Mouse (Mus musculus) embryonic facial prominence, embryonic 11.5 days (tissue): ENCODE measurements at regions not wholly inside any gene's neighbourhood (a gene's known extent, or its start where the extent isn't known, plus 50 kb on each side); places are given as distances from the start of the nearest gene placed in this dataset.

Source experiments
- ATAC-seq: fragments of 200-750 bp; cut with Nextera tagmentation; replicated peaks from 2 replicates; pipeline ENCODE4 v1.8.0; 2017; ENCODE audit warnings: low read depth; ENCODE audit not compliant: insufficient number of reproducible peaks, low FRiP score, low TSS enrichment
- DNase-seq: peaks from one replicate; pipeline ENCODE4 v3.0.0-alpha.2; 2015; ENCODE audit warnings: low spot score
- H3K27ac ChIP-seq: fragments of 300-500 bp; sonication (generic); replicated peaks from 2 replicates; pipeline ENCODE4 v1.5.1; 2014; ENCODE audit warnings: mild to moderate bottlenecking, low read depth, low read length, control low read depth
- H3K27me3 ChIP-seq: fragments of 300-500 bp; sonication (generic); 2 replicates; pipeline ENCODE4 v1.6.1; 2014; ENCODE audit warnings: mild to moderate bottlenecking, low read length, moderate library complexity, mixed read lengths; ENCODE audit not compliant: control insufficient read depth, insufficient read depth
- H3K36me3 ChIP-seq: fragments of 300-500 bp; sonication (generic); replicated peaks from 2 replicates; pipeline ENCODE4 v1.6.1; 2014; ENCODE audit warnings: low read depth, mild to moderate bottlenecking, low read length, moderate library complexity, mixed read lengths; ENCODE audit not compliant: control insufficient read depth, insufficient read depth
- H3K4me1 ChIP-seq: fragments of 300-500 bp; sonication (generic); 2 replicates; pipeline ENCODE4 v1.6.1; 2014; ENCODE audit warnings: low read length, mixed read lengths; ENCODE audit not compliant: control insufficient read depth, insufficient read depth
- H3K4me2 ChIP-seq: fragments of 300-500 bp; sonication (generic); 2 replicates; pipeline ENCODE4 v1.6.1; 2014; ENCODE audit warnings: low read depth, mild to moderate bottlenecking, control low read depth, low read length, moderate library complexity
- H3K4me3 ChIP-seq: fragments of 300-500 bp; sonication (generic); 2 replicates; pipeline ENCODE4 v1.5.1; 2014; ENCODE audit warnings: low read depth, low read length, control low read depth
- H3K9ac ChIP-seq: fragments of 300-500 bp; sonication (generic); replicated peaks from 2 replicates; pipeline ENCODE4 v1.6.1; 2014; ENCODE audit warnings: mild to moderate bottlenecking, control low read depth, low read length
- H3K9me3 ChIP-seq: fragments of 300-500 bp; sonication (generic); replicated peaks from 2 replicates; pipeline ENCODE4 v1.6.1; 2016; ENCODE audit warnings: mild to moderate bottlenecking, low read length, inconsistent platforms, mixed read lengths; ENCODE audit not compliant: control insufficient read depth
- WGBS: fragments of 180-500 bp; shearing (Covaris S2); extraction: QIAGEN DNeasy Blood & Tissue Kit; methylation state at CpG from one replicate; pipeline ENCODE4 v1.1.7; 2014; 5-methylcytosine and 5-hydroxymethylcytosine counted together

DNA sequence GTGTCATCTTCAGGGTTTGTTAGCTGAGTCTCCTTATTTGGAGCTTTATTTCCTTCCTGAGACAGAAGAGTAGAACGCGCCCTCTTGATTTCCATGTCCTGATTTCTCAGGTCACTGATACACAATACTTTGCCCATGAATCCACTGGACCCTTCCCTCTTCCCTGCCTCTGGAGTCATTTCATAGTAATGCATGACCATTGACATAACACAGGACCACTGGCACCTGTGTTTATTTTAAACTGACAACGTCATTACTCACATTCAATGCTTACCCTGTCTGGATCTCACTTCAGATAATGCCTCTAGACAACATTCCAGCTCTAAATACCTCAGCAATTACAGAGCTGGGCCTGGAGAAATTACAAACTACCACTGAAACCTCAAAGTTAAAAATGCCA lies 56.8 kb upstream of the Ptgs2 start:
- no peak for ATAC-seq

GRCm38 (mm10) chr1:150041591-150041990 lies 58.2 kb upstream of the Ptgs2 start:
- H3K4me1 ChIP-seq = no peaks in the 10 kb centered on the region
- no peaks in the 10 kb centered on the region for H3K36me3 ChIP-seq
- no peak for ATAC-seq
- no peak overlapping the region for H3K4me2 ChIP-seq
- no peak overlapping the region for H3K9ac ChIP-seq
- no peak for DNase-seq
- H3K9me3 ChIP-seq = no peaks in the 10 kb centered on the region
- no peak overlapping the region for H3K27ac ChIP-seq
- H3K4me3 ChIP-seq = no peak overlapping the region
- no peaks in the 10 kb centered on the region for H3K27me3 ChIP-seq
- WGBS = 59% methylated on average over 2 of the region's 2 CpGs

More for the DNA sequence above, 56.8 kb upstream of the Ptgs2 start:
- no peaks in the 10 kb centered on the region for H3K4me1 ChIP-seq
- DNase-seq = peak; percentile 18
- no peaks in the 10 kb centered on the region for H3K27me3 ChIP-seq
- no peaks in the 10 kb centered on the region for H3K36me3 ChIP-seq
- H3K27ac ChIP-seq = no peak overlapping the region
- no peak overlapping the region for H3K4me2 ChIP-seq
- no peak overlapping the region for H3K4me3 ChIP-seq
- 69% methylated on average over 3 of the region's 3 CpGs for WGBS
- H3K9me3 ChIP-seq = no peaks in the 10 kb centered on the region
- H3K9ac ChIP-seq = no peak overlapping the region

- Histone ChIP-seq H3K4me3 (no peak overlapping the region), H3K27ac (no peak overlapping the region), H3K4me2 (no peak overlapping the region), H3K4me1 (no peaks in the 10 kb centered on the region), H3K36me3 (no peaks in the 10 kb centered on the region), H3K9me3 (no peaks in the 10 kb centered on the region), H3K9ac (no peak overlapping the region), H3K27me3 (no peaks in the 10 kb centered on the region)
- WGBS = 87% methylated on average over 1 of the region's 1 CpGs
- DNase-seq (no peak), ATAC-seq (no peak)
These were observed 66.1 kb upstream of the Ptgs2 start for GRCm38 (mm10) chr1:150033729-150034128.

DNA sequence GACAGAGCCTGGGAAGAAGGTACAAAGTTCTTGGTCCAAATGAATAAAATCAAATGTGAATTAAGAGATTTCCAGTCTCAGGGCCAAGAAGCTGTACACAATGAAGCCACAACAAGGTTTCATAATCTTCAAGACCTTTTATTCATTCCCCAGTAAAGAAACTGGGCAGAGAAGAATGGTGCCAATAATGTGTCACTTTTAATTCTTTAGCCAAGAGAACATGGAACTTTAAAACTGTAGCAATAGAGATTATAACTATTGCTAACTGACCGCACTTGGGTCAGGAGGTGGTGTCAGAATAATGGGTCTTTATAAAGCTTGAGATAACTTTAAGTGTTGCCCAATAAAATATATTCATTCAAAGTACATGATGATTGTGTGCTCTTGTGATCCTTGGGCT lies 68.1 kb upstream of the Ptgs2 start:
- Histone ChIP-seq H3K9me3 (no peaks in the 10 kb centered on the region), H3K27me3 (no peaks in the 10 kb centered on the region), H3K4me2 (no peak overlapping the region), H3K27ac (no peak overlapping the region), H3K9ac (no peak overlapping the region), H3K4me3 (no peak overlapping the region), H3K36me3 (no peaks in the 10 kb centered on the region), H3K4me1 (no peaks in the 10 kb centered on the region)
- DNase-seq = no peak
- WGBS = 86% methylated on average over 1 of the region's 1 CpGs
- no peak for ATAC-seq

DNA sequence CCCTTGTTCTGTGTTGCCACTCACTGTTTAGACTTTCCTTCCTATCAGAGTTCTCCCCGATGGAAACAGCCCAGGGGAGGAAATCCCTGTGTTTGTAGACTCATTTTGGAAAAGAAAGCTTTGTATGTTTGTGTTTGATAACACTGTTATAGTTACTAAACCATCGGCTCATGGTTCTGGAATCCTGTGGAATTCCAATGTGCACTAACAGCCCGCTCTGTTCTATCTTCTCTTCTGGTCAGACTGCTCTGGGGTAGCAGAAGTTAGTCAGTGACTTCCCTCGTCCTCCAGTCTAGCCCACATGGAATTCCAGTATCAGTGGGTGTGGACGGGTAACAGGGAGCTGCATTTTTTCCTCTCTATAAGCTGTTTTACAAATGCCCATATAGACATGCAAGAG lies 66.2 kb upstream of the Pla2g4a start:
- H3K4me2 ChIP-seq = no peak overlapping the region
- no peak overlapping the region for H3K9ac ChIP-seq
- no peaks in the 10 kb centered on the region for H3K9me3 ChIP-seq
- H3K4me1 ChIP-seq = no peaks in the 10 kb centered on the region
- H3K27ac ChIP-seq = no peak overlapping the region
- no peak overlapping the region for H3K4me3 ChIP-seq
- DNase-seq (no peak), ATAC-seq (no peak)
- no peaks in the 10 kb centered on the region for H3K27me3 ChIP-seq
- no peaks in the 10 kb centered on the region for H3K36me3 ChIP-seq
- WGBS = 79% methylated on average over 5 of the region's 5 CpGs

- DNase-seq = no peak
- Histone ChIP-seq H3K36me3 (no peaks in the 10 kb centered on the region), H3K4me3 (no peak overlapping the region), H3K9ac (no peak overlapping the region), H3K9me3 (no peaks in the 10 kb centered on the region), H3K27ac (no peak overlapping the region), H3K4me2 (no peak overlapping the region), H3K27me3 (no peaks in the 10 kb centered on the region), H3K4me1 (no peaks in the 10 kb centered on the region)
- ATAC-seq = no peak
- 96% methylated on average over 3 of the region's 3 CpGs for WGBS
These were observed 65.1 kb upstream of the Pla2g4a start for GRCm38 (mm10) chr1:150026188-150026587.

- H3K9ac ChIP-seq = no peak overlapping the region
- H3K27ac ChIP-seq = no peak overlapping the region
- H3K9me3 ChIP-seq = no peaks in the 10 kb centered on the region
- H3K4me3 ChIP-seq = no peak overlapping the region
- DNase-seq (no peak), ATAC-seq (no peak)
- H3K36me3 ChIP-seq = no peaks in the 10 kb centered on the region
- WGBS = 78% methylated on average over 1 of the region's 1 CpGs
- H3K27me3 ChIP-seq = no peaks in the 10 kb centered on the region
- H3K4me2 ChIP-seq = no peak overlapping the region
- H3K4me1 ChIP-seq = no peaks in the 10 kb centered on the region
These were observed 54.1 kb upstream of the Pla2g4a start for GRCm38 (mm10) chr1:150015201-150015600.

- H3K4me2 ChIP-seq = no peak overlapping the region
- no peak for ATAC-seq
- no peak for DNase-seq
- no peaks in the 10 kb centered on the region for H3K27me3 ChIP-seq
- no peak overlapping the region for H3K27ac ChIP-seq
- H3K9me3 ChIP-seq = no peaks in the 10 kb centered on the region
- WGBS = 78% methylated on average over 1 of the region's 1 CpGs
- no peaks in the 10 kb centered on the region for H3K4me1 ChIP-seq
- no peaks in the 10 kb centered on the region for H3K36me3 ChIP-seq
- no peak overlapping the region for H3K9ac ChIP-seq
- no peak overlapping the region for H3K4me3 ChIP-seq
These were observed 51.4 kb upstream of the Pla2g4a start for GRCm38 (mm10) chr1:150012447-150012846.
